Mouse (Mus musculus): ENCODE data around the gene Capn13.
"Not testable (repeated sequence)": the region's sequence is repeated elsewhere in the genome, so short reads cannot be mapped to it uniquely, and the experiment has no call there.

The Capn13 gene

DNA sequence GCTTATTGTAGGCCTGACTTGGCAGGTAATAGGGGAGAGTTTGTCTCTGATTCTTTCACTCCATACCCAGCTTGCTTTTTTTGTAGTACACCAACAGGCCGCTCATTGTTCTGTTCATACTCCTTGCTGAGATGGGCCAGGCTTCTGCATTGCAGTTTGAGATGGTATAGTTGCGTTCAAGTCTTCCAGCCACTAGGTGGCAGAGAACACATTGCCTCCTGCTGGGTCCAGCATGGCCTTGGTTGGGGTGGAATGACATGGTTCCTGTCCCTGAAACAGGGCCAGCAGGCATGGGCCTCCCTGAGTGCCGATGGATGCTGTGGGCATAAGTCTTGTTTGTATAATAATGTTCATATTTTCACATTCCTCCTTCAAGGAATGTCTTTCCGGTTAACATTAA is 122.9 kb downstream of the Capn13 start:
- DNase-seq (ENCODE audit: low spot score in 2 of 2), result no peak

- no peak for DNase-seq (ENCODE audit: low spot score in 2 of 2)
These were observed 125.6 kb downstream of the Capn13 start for GRCm38 (mm10) chr17:73275066-73275465.

DNA sequence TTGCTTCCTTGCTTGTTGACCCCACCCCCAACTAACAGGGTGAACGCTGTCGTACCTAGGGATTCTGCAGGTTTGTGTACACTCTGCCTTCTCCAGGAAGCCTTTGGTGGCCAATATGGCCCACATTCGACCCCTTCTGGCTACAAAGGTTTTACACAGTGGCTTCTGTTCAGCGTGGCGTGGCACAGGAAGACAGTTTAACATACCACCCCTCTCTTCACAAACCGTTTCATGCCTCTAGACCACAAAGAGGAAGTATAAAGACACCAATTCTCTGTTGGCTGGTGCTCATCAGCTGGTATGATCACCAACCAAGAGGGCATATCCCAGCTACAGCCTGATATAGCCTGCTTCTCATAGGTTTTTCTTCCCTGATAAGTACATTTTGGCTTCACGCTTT is 126.9 kb downstream of the Capn13 start:
- no peak for DNase-seq (ENCODE audit: low spot score in 2 of 2)

- no peak for DNase-seq (ENCODE audit: low spot score in 2 of 2)
These were observed 128.7 kb downstream of the Capn13 start for GRCm38 (mm10) chr17:73271797-73272600.

- DNase-seq (ENCODE audit: low spot score in 2 of 2), result no peak
These were observed 129.5 kb downstream of the Capn13 start for GRCm38 (mm10) chr17:73270871-73271796.

- DNase-seq (ENCODE audit: low spot score in 2 of 2), result no peak
These were observed 137.6 kb downstream of the Capn13 start for GRCm38 (mm10) chr17:73263077-73263501.

- no peak for DNase-seq (ENCODE audit: low spot score in 2 of 2)
These were observed 138.1 kb downstream of the Capn13 start for GRCm38 (mm10) chr17:73262558-73262957.

- DNase-seq (ENCODE audit: low spot score in 2 of 2), result not testable (repeated sequence)
These were observed 141.4 kb downstream of the Capn13 start for GRCm38 (mm10) chr17:73259258-73259657.

GRCm38 (mm10) chr17:73258620-73259019 is 142.0 kb downstream of the Capn13 start:
- DNase-seq (ENCODE audit: low spot score in 2 of 2), result no peak
